Mouse (Mus musculus) midbrain, embryonic 11.5 days (tissue): ENCODE results near the gene Hs3st1. TPM values are rescaled to one million over a fixed set of nuclear protein-coding genes. Genes with fewer than 3 reads are reported as not detected.
A peak's percentile ranks its signal among the peaks of the same experiment; 100 is the strongest.

Source experiments
- ATAC-seq: fragments of 200-750 bp; cut with Nextera tagmentation; 2 replicates; pipeline ENCODE4 v1.8.0; 2017; ENCODE audit warnings: moderate TSS enrichment, moderate library complexity; ENCODE audit not compliant: low FRiP score
- DNase-seq: peaks from one replicate; pipeline ENCODE4 v3.0.0; 2015; ENCODE audit warnings: low spot score; ENCODE audit errors: missing footprints
- H3K27ac ChIP-seq: fragments of 300-500 bp; sonication (generic); 2 replicates; pipeline ENCODE4 v1.5.1; 2014; ENCODE audit warnings: low read depth, low read length
- H3K27me3 ChIP-seq: fragments of 300-500 bp; sonication (generic); 2 replicates; pipeline ENCODE4 v1.6.1; 2014; ENCODE audit warnings: mild to moderate bottlenecking, low read length, moderate library complexity, mixed read lengths; ENCODE audit not compliant: control insufficient read depth, insufficient read depth
- H3K36me3 ChIP-seq: fragments of 300-500 bp; sonication (generic); 2 replicates; pipeline ENCODE4 v1.6.1; 2014; ENCODE audit warnings: mild to moderate bottlenecking, low read length, moderate library complexity, mixed read lengths; ENCODE audit not compliant: control insufficient read depth, insufficient read depth
- H3K4me1 ChIP-seq: fragments of 300-500 bp; sonication (generic); 2 replicates; pipeline ENCODE4 v1.6.1; 2014; ENCODE audit warnings: low read length; ENCODE audit not compliant: control insufficient read depth, insufficient read depth
- H3K4me2 ChIP-seq: fragments of 300-500 bp; sonication (generic); 2 replicates; pipeline ENCODE4 v1.6.1; 2014; ENCODE audit warnings: mild to moderate bottlenecking, moderate library complexity
- H3K4me3 ChIP-seq: fragments of 300-500 bp; sonication (generic); 2 replicates; pipeline ENCODE4 v1.5.1; 2014; ENCODE audit warnings: low read depth, low read length
- H3K9ac ChIP-seq: fragments of 300-500 bp; sonication (generic); 2 replicates; pipeline ENCODE4 v1.6.1; 2014; ENCODE audit warnings: low read length
- H3K9me3 ChIP-seq: fragments of 300-500 bp; sonication (generic); 2 replicates; pipeline ENCODE4 v1.6.1; 2016; ENCODE audit warnings: low read length; ENCODE audit not compliant: control insufficient read depth
- WGBS: fragments of 180-500 bp; shearing (Covaris S2); extraction: QIAGEN DNeasy Blood & Tissue Kit; methylation state at CpG from one replicate; pipeline ENCODE4 v1.1.7; 2014; 5-methylcytosine and 5-hydroxymethylcytosine counted together
- polyA plus RNA-seq: library from polyadenylated mRNA; unstranded; fragments of >200 nt; fragmentation: Nextera tagmentation; extraction: Ambion mirVana; gene quantifications from 2 replicates; pipeline ENCODE4 v1.2.1, GENCODE M21; 2014

Gene Hs3st1
- polyA plus RNA-seq, 1 experiment from 2014 or later = 11.6 TPM

GRCm38 (mm10) chr5:39644827-39645380 is 110.4 kb downstream of the Hs3st1 start:
- Histone ChIP-seq H3K4me1 (no peaks in the 10 kb centered on the region), H3K9me3 (no peaks in the 10 kb centered on the region), H3K27ac (no peak overlapping the region), H3K4me3 (peak overlapping the region; percentile 61), H3K36me3 (no peaks in the 10 kb centered on the region), H3K9ac (peak overlapping the region; percentile 73), H3K4me2 (peak overlapping the region; percentile 93), H3K27me3 (peaks cover 16% of the 10 kb centered on the region; the same call in 1 of the 2 replicates)
- ATAC-seq = peak; percentile 77
- DNase-seq = peak; percentile 96
- WGBS = under 1% methylated on average over 28 of the region's 28 CpGs

DNA sequence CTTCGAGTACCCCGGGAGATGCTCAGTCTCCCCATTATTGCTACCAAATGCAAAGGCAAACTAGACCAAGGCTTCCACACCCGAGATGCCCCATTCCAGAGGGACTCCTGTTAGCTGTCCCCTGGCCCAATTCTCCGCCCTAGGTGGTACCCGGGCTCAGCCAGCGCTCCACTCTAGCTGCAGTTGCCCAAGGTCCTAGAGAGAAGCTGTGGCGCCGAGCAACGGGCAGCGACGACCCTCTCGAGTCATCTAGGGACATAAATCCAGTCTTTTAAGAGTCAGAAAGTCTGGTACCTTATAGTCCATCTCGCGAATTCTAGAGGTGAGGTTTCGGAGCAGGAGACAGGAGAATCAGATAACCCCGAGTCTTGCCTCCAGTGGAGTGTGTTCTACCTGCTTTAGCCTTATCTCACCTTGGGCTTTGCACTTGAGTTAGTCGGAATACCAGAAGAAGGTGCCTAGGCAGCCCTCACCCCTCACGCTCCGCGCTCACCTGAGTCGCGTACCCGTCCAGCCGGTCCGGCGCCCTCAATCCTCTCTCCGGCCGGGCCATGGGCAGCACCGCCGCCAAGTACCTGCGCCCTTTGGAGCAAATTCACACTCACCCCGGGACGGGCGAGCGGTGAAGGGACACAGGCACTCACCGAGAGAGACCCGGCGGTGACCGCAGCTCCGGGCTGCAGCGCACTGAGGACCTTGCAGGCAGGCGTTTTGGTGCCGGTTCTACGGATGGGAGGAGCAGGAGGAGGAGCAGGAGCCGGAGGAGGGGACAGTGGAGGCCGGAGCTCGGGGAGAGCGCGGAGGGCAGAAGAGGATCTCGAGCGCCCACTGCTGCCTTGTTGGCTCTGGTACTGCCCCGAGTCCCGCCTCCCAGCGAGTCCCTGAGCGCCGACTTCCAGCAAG is 111.1 kb downstream of the Hs3st1 start:
- Histone ChIP-seq H3K36me3 (no peaks in the 10 kb centered on the region), H3K4me3 (peak overlapping the region; percentile 61), H3K4me1 (no peaks in the 10 kb centered on the region), H3K4me2 (peak overlapping the region; percentile 93), H3K27ac (no peak overlapping the region), H3K9me3 (no peaks in the 10 kb centered on the region), H3K9ac (peak overlapping the region; percentile 73), H3K27me3 (peaks cover 16% of the 10 kb centered on the region; the same call in 1 of the 2 replicates)
- peak; percentile 98 for ATAC-seq
- WGBS = under 1% methylated on average over 56 of the region's 56 CpGs
- peak; percentile 92 for DNase-seq

DNA sequence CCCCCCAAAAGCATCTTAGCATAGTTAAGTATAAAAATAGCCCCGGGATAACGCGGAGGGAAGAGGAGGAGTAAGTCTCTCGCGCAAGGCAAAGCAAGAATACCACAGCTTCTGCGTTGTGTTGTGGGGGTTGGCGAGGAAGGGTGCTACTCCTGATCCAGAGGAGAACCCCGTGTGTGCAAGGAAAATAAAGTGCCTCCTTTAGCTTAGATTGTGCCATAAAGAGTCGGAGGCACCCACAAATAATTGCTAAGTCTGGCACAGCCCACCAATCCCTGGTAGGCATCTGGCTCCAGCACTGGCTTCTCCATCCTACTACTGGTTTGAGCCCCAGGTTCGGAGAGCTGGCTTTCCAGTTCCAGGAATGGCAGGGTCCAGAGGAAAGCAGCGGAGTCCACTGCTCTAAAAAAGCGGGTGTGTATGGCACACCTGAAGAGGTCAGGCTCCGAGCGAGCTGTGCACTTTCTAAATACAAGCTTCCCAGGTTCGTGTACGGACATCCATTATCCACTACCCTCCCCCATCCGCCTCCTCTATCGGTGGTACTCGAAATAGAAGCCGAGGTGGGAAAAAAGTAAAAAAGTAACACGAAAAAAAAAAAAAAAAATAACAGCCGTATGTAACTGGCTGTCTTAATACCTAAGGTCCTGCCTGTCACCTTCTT is 111.9 kb downstream of the Hs3st1 start:
- H3K27me3 ChIP-seq = peaks cover 16% of the 10 kb centered on the region; the same call in 1 of the 2 replicates

DNA sequence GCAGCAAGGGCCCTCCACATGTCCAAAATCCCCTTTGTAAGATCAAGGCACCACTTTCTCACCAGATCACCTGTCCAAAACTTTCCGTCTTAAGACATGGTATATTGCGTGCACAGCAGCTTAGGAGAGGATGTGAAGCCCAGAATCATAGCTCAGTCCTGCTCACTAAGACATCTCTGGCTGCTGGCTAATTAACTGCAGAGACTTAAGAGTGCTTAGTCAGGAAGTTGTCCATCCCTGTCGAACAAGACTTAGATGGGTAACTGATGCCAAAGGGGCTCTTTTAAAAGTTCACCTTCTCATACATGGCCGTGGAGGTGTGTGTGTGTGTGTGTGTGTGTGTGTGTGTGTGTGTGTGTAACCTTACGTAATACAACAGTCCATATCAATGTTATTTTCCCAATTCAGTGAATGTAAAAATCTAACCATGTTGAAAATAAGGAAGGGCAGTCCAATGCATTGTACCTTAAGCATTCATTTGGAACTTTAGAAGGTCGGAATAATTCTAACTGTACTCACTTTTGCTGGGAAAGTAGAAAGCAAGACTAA is 113.0 kb downstream of the Hs3st1 start:
- Histone ChIP-seq H3K4me3 (no peak overlapping the region), H3K9ac (no peak overlapping the region), H3K36me3 (no peaks in the 10 kb centered on the region), H3K4me2 (peak overlapping the region; percentile 93; the same call in 1 of the 2 replicates), H3K4me1 (no peaks in the 10 kb centered on the region), H3K27me3 (peaks cover 16% of the 10 kb centered on the region; the same call in 1 of the 2 replicates), H3K27ac (no peak overlapping the region), H3K9me3 (no peaks in the 10 kb centered on the region)
- WGBS = 78% methylated on average over 6 of the region's 6 CpGs
- DNase-seq (peak; percentile 83), ATAC-seq (no peak)

More for the DNA sequence above, 111.9 kb downstream of the Hs3st1 start:
- peak overlapping the region; percentile 73; the same call in 1 of the 2 replicates for H3K9ac ChIP-seq
- DNase-seq (peak; percentile 89), ATAC-seq (no peak)
- no peaks in the 10 kb centered on the region for H3K9me3 ChIP-seq
- H3K4me2 ChIP-seq = peak overlapping the region; percentile 93
- H3K4me3 ChIP-seq = peak overlapping the region; percentile 61
- no peaks in the 10 kb centered on the region for H3K4me1 ChIP-seq
- no peaks in the 10 kb centered on the region for H3K36me3 ChIP-seq
- H3K27ac ChIP-seq = no peak overlapping the region
- 4% methylated on average over 22 of the region's 22 CpGs for WGBS

DNA sequence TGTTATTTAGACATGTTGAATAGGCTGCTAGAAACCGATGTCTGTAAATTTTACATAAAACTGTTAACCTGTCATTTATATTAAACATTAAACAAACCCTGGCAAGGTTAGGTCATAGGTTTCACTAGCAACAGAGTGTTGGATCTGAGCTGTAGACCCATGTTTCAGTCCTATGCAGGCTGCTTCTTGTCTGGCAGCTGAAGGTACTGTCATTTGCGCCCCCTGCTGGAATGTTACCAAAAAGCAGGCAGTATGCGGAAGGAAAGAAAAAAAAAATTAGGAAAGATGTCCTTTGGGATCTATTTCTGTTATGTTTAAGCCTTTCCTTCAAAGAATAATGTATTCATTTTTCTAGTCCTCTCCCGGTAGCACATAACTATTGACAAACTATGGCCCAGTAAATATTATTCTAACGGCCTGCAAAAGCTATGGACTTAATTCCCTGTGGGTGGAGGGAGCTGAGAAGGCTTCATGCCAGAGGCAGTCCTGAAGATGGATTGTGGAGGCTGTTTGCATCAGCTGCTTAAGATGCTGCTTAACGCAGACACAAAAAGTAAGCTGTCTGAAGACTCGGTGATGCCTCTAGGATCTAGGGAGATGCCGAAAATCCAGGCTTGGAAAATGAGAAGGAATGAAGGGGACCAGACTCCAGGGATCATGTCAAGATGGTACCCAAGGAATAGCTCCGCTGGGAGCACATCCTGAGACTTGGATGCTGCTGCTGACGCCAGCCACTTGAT is 115.7 kb downstream of the Hs3st1 start:
- no peak overlapping the region for H3K4me3 ChIP-seq
- no peaks in the 10 kb centered on the region for H3K4me1 ChIP-seq
- DNase-seq (peak; percentile 94), ATAC-seq (0 out of 2 replicates have a peak, but pooled peaks have one; percentile 33)
- H3K27ac ChIP-seq = no peak overlapping the region
- peaks cover 16% of the 10 kb centered on the region; the same call in 1 of the 2 replicates for H3K27me3 ChIP-seq
- 49% methylated on average over 10 of the region's 10 CpGs for WGBS
- no peaks in the 10 kb centered on the region for H3K36me3 ChIP-seq
- no peaks in the 10 kb centered on the region for H3K9me3 ChIP-seq
- H3K4me2 ChIP-seq = no peak overlapping the region
- no peak overlapping the region for H3K9ac ChIP-seq

GRCm38 (mm10) chr5:39638926-39639325 is 116.3 kb downstream of the Hs3st1 start:
- H3K27me3 ChIP-seq = peaks cover 12% of the 10 kb centered on the region; the same call in 1 of the 2 replicates

DNA sequence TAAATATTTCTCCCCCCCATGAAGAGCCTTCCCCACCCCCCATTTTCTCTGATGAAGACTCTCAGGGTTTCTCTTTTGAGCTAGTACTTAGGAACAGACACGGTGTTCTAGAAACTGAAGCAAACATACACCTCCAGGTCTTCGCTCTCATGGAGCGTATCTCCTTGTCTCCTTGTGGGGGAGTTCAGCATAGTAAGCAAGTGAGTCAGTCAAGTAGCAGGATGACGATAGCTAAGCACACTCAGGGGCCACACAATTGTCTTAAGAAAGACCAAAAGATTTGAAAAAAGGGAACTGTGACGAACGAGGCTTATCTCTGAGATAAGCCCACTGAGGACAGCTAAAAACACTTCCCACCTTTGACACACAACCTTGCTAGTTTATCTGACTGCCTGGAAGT is 117.4 kb downstream of the Hs3st1 start:
- 68% methylated on average over 6 of the region's 6 CpGs for WGBS
- H3K27ac ChIP-seq = no peak overlapping the region
- H3K36me3 ChIP-seq = no peaks in the 10 kb centered on the region
- peaks cover 3% of the 10 kb centered on the region; the same call in 1 of the 2 replicates for H3K27me3 ChIP-seq
- no peak overlapping the region for H3K4me2 ChIP-seq
- no peaks in the 10 kb centered on the region for H3K4me1 ChIP-seq
- no peak for ATAC-seq
- no peaks in the 10 kb centered on the region for H3K9me3 ChIP-seq
- no peak overlapping the region for H3K9ac ChIP-seq
- DNase-seq = peak; percentile 74
- H3K4me3 ChIP-seq = no peak overlapping the region

More at GRCm38 (mm10) chr5:39638926-39639325, 116.3 kb downstream of the Hs3st1 start:
- Histone ChIP-seq H3K27ac (no peak overlapping the region), H3K4me3 (no peak overlapping the region), H3K4me1 (no peaks in the 10 kb centered on the region), H3K9ac (no peak overlapping the region), H3K4me2 (no peak overlapping the region), H3K9me3 (no peaks in the 10 kb centered on the region), H3K36me3 (no peaks in the 10 kb centered on the region)
- no peak for DNase-seq
- 77% methylated on average over 5 of the region's 5 CpGs for WGBS
- ATAC-seq = no peak

DNA sequence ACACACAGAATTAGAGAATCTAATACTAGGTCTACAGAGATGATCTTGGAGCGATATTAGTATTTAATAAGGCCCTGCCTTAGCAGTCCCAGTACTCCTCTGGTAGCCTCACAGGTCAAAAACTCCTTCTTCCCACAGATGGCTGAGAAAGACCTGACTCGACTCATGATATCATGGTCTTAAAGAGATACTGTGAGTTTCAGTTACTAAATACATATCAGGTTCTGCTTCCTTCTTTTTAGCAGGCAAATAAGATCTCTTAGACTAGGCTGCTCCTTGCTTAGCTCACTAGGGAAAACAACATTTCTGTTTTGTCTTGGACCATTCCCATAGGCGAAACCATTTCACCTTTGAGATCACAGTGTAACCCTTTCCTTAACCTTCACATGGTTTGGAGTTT is 119.2 kb downstream of the Hs3st1 start:
- DNase-seq (peak; percentile 54), ATAC-seq (no peak)
- no peaks in the 10 kb centered on the region for H3K9me3 ChIP-seq
- no peak overlapping the region for H3K9ac ChIP-seq
- H3K4me1 ChIP-seq = no peaks in the 10 kb centered on the region
- WGBS = 86% methylated on average over 3 of the region's 3 CpGs
- H3K4me2 ChIP-seq = no peak overlapping the region
- no peak overlapping the region for H3K27ac ChIP-seq
- no peaks in the 10 kb centered on the region for H3K27me3 ChIP-seq
- H3K36me3 ChIP-seq = no peaks in the 10 kb centered on the region
- no peak overlapping the region for H3K4me3 ChIP-seq
